Mouse (Mus musculus) embryonic fibroblast, embryonic 13.5 days (primary cell): ENCODE data around the gene Prcp. TPM values are rescaled to one million over a fixed set of nuclear protein-coding genes. Genes with fewer than 3 reads are reported as not detected.
A peak's percentile ranks its signal among the peaks of the same experiment; 100 is the strongest.

Experiments
- H3K27ac ChIP-seq: 2 replicates; pipeline ENCODE4 v1.5.1; 2012; ENCODE audit warnings: low read length, control low read depth, inconsistent platforms; ENCODE audit not compliant: insufficient read depth
- H3K4me1 ChIP-seq: 2 replicates; pipeline ENCODE4 v1.6.1; 2011; ENCODE audit warnings: low read length; ENCODE audit not compliant: control insufficient read depth, insufficient read depth
- H3K4me3 ChIP-seq: 2 replicates; pipeline ENCODE4 v1.5.1; 2011; ENCODE audit warnings: mild to moderate bottlenecking, control low read depth, low read length; ENCODE audit not compliant: insufficient read depth
- CTCF ChIP-seq: IDR thresholded peaks from 2 replicates; pipeline ENCODE4 v1.5.1; 2011; ENCODE audit warnings: mild to moderate bottlenecking, control low read depth, low read length, moderate library complexity, borderline replicate concordance; ENCODE audit not compliant: insufficient read depth
- POLR2A ChIP-seq: IDR thresholded peaks from 2 replicates; pipeline ENCODE4 v1.6.1; 2011; ENCODE audit warnings: low read depth, mild to moderate bottlenecking, control low read depth, low read length, moderate library complexity
- polyA plus RNA-seq: library from polyadenylated mRNA; stranded (reverse); fragments of >200 nt; gene quantifications from 2 replicates; pipeline ENCODE4 v1.2.4, GENCODE M21; 2011; ENCODE audit warnings: low read depth; ENCODE audit not compliant: missing spikeins, insufficient read length

The Prcp gene
- polyA plus RNA-seq, 1 experiment, result 73.0 TPM

DNA sequence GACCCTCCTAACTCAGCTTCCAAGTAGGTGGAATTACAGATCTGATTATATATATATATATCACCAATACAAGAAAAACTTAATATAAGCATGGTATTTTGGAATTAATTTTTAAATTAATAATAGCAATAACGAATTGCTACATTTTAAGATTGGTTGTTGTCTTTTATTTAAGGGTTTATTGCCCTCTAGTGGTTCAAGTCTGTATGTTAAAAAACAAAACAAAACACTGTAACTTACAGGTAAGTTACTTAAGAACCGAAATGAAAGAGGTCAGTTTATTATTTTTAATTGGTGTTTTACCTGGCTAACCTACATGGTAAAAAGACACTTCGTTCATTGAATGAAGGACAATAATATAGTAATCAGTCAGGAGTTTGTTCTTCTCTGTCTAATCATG is 4.1 kb upstream of the Prcp start:
- TF ChIP-seq CTCF (no peak), POLR2A (no peak)
- Histone ChIP-seq H3K4me3 (no peak overlapping the region), H3K27ac (no peak overlapping the region), H3K4me1 (no peaks in the 10 kb centered on the region)

GRCm38 (mm10) chr7:92871596-92871995 is 2.7 kb upstream of the Prcp start:
- Histone ChIP-seq H3K27ac (no peak overlapping the region), H3K4me3 (no peak overlapping the region), H3K4me1 (no peaks in the 10 kb centered on the region)
- TF ChIP-seq POLR2A, result no peak
- TF ChIP-seq CTCF, result no peak

DNA sequence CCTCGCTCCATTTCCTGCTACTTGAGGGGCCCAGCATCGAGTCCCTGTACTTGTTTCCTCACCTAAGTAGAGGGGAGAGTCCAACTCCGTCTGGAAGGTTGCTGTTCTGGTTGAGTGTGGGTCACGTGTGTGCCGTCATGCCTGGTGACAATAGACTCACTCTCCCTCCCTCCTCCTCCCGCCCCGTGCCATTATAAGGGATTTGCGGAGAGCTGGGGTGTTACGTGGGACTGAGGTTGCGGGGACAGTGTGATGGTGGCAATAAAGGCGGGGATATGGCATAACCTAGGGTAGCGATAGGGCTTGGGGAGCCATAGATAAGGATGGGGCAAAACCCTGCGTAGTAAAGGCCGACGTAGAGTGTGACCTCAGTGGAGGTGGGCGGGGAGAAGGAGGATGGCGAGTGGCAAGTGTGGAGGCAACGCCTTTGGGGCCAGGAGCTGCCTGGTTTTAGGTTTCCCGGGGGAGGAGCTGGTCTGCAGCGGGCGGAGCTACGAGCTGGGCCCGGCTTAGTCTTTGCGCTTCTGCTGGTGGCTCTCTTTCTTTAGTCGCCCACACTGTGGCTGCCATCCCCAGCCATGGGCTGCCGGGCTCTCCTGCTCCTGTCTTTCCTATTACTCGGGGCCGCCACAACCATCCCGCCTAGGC is 615 bp downstream of the Prcp start:
- Histone ChIP-seq H3K27ac (peak overlapping the region; percentile 87), H3K4me3 (peak overlapping the region; percentile 81), H3K4me1 (no peaks in the 10 kb centered on the region)
- peak; percentile 86 for TF ChIP-seq POLR2A
- no peak for TF ChIP-seq CTCF

DNA sequence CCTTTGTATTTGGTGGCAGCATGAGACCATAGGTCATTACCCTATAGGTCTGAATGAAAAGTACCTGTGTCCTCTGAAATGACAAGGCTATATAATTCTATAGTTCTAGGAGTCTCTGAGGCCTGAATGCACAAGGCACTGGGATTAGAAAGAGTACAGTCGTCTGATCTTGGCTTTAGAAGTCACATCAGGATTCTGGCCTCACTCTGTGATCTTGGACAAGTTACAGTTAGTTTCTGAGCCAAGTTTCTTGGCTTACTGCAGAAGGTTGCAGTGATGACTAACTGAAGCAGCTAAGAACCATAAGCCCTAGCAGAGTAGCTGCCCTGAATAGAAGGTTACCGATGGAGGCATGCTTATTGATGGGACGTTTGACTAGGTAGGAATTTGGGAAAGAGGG is 1.8 kb downstream of the Prcp start:
- Histone ChIP-seq H3K27ac (peak overlapping the region; percentile 44; the same call in 1 of the 2 replicates), H3K4me3 (peak overlapping the region; percentile 81), H3K4me1 (no peaks in the 10 kb centered on the region)
- TF ChIP-seq CTCF, result no peak
- TF ChIP-seq POLR2A, result no peak

DNA sequence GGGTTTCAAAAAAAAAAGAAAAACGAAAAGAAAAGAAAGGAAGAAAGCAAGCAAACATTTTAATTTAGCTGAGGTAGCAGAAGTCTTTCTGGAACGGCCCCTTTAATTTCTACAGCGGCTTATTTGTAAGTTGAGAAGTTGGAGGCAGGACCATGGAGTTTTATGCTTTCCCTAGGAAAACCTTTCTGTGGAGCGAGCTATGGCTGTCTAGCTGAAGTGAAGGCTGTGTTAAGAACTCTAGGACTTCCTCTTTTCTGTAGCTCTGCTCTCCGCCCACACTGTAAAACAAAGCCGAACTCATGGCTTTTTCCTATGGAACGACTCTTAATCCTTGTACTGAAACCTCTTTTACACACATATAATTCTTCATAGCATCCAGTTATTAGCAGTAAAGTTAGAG is 2.3 kb downstream of the Prcp start:
- Histone ChIP-seq H3K27ac (peak overlapping the region; percentile 62), H3K4me3 (peak overlapping the region; percentile 35), H3K4me1 (no peaks in the 10 kb centered on the region)
- TF ChIP-seq POLR2A (peak; percentile 43; the same call in 1 of the 2 replicates), CTCF (no peak)

GRCm38 (mm10) chr7:92878575-92879285 is 4.5 kb downstream of the Prcp start:
- Histone ChIP-seq H3K4me3 (no peak overlapping the region), H3K27ac (no peak overlapping the region), H3K4me1 (no peaks in the 10 kb centered on the region)
- TF ChIP-seq CTCF, result no peak
- TF ChIP-seq POLR2A, result no peak

DNA sequence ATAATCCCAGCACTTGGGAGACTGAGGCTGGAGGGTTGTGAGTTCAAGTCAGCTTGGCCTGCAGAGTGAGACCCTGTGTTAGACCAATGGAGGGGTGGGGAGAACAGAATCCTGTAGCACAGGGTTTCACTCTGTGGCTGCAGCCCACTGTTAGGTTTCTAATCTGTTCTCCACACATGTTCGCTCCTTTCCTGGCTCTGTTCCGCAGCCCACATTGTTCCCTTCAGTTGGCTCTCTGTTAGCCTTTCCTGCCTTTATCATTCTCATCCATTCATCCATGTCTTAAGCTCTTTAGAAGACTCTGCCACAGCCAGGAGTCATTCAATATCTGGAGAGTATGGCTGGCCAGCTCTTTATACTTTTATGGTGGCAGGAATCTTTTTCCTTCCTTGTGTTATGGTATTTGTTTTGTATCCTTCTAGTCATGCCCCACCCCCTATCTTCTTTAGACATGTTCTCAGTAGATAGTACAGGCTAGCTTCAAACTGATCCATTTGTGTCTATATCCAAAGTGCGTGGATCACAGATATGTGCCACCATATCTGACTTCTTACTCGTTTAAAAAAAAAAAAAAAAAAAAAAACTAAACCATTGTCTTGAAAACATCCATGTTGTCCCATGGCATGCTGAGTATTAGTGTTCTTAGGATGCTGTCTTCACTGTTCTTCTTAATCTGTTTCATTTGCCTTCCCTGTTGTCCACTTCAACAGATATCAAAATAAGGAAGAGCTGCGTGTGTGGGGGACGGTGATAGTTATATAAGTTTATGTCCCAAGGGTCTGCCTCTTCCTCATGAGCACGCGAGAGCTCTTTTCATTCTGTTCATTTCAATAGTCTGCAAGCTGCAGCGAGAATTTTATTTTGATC is 9.8 kb downstream of the Prcp start:
- Histone ChIP-seq H3K27ac (no peak overlapping the region), H3K4me1 (no peaks in the 10 kb centered on the region), H3K4me3 (no peak overlapping the region)
- no peak for TF ChIP-seq CTCF
- TF ChIP-seq POLR2A, result no peak

DNA sequence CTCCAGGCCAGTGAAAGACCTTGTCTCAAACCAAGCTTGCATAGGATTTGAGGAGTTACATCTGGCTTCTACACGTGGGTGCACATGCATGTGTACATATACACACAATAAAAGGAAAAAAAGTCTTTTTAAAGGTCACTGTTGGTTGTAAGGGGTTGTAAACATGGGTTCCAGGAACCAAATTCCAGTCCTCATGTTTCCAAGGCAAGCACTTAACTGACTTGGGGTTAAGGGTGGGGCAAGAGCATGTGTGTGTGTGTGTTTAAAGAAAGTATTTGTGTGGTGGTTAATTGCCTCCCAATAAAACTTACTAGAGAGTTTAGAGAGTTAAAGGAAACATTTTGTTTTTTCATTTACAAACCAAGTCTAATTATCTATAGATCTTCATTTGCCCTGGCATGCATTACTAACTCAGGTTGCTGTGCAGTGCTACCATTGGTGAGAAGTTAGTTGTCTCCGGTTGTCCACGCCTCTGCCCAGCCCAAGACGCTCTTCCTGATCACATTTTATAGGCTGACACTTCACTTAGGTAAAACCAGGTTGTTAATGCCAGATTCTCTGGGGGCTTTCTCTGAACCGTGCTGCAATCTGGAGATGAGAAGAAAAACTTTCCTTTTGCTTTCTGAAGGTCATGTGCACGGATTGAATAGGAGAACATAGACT is 10.9 kb downstream of the Prcp start:
- TF ChIP-seq POLR2A (no peak), CTCF (no peak)
- Histone ChIP-seq H3K4me1 (no peaks in the 10 kb centered on the region), H3K4me3 (no peak overlapping the region), H3K27ac (no peak overlapping the region)

GRCm38 (mm10) chr7:92886801-92887200 is 12.5 kb downstream of the Prcp start:
- TF ChIP-seq CTCF, result no peak
- TF ChIP-seq POLR2A, result no peak
- H3K4me3 ChIP-seq, result no peak overlapping the region
- no peaks in the 10 kb centered on the region; the same call in 1 of the 2 replicates for H3K4me1 ChIP-seq
- H3K27ac ChIP-seq, result no peak overlapping the region
